Mouse (Mus musculus) testis, adult 2 months (tissue): ENCODE data around the gene Gm21304.

Experiments
- CTCF ChIP-seq: fragments of 200-500 bp; IDR thresholded peaks from 2 replicates; pipeline ENCODE4 v1.5.1; 2012; ENCODE audit warnings: low read depth, mild to moderate bottlenecking, inconsistent platforms, low read length, moderate library complexity; ENCODE audit not compliant: control insufficient read depth, insufficient read depth, insufficient replicate concordance
- POLR2A ChIP-seq: fragments of 200-500 bp; IDR thresholded peaks from 2 replicates; pipeline ENCODE4 v1.6.1; 2012; ENCODE audit warnings: low read depth, mild to moderate bottlenecking, inconsistent platforms, low read length, moderate library complexity; ENCODE audit not compliant: control insufficient read depth

- no peak for TF ChIP-seq POLR2A
- no peak for TF ChIP-seq CTCF
Measured at GRCm38 (mm10) chr10:104214527-104214926, 46.2 kb downstream of the Gm21304 start.
